Mouse (Mus musculus): Measurements from ENCODE around the gene Chl1.
A peak's percentile ranks its signal among the peaks of the same experiment; 100 is the strongest.

The Chl1 gene

GRCm38 (mm10) chr6:103665677-103666316 is 155.4 kb downstream of the Chl1 start:
- DNase-seq, result no peak

- DNase-seq, result peak; percentile 91
Observed at GRCm38 (mm10) chr6:103673111-103673510, 162.7 kb downstream of the Chl1 start.

- peak; percentile 97 for DNase-seq
Observed at GRCm38 (mm10) chr6:103674332-103674731, 163.9 kb downstream of the Chl1 start.

GRCm38 (mm10) chr6:103675145-103675544 is 164.8 kb downstream of the Chl1 start:
- DNase-seq, result no peak

- no peak for DNase-seq
Observed at GRCm38 (mm10) chr6:103676664-103677063, 166.3 kb downstream of the Chl1 start.

GRCm38 (mm10) chr6:103677072-103677471 is 166.7 kb downstream of the Chl1 start:
- no peak for DNase-seq

- DNase-seq, result peak; percentile 69
Observed at GRCm38 (mm10) chr6:103682854-103683574, 172.6 kb downstream of the Chl1 start.

- no peak for DNase-seq
Observed at GRCm38 (mm10) chr6:103692511-103692910, 182.1 kb downstream of the Chl1 start.

- DNase-seq, result no peak
Observed at GRCm38 (mm10) chr6:103697349-103698028, 187.1 kb downstream of the Chl1 start.

- no peak for DNase-seq
Observed at GRCm38 (mm10) chr6:103699482-103699881, 189.1 kb downstream of the Chl1 start.

DNA sequence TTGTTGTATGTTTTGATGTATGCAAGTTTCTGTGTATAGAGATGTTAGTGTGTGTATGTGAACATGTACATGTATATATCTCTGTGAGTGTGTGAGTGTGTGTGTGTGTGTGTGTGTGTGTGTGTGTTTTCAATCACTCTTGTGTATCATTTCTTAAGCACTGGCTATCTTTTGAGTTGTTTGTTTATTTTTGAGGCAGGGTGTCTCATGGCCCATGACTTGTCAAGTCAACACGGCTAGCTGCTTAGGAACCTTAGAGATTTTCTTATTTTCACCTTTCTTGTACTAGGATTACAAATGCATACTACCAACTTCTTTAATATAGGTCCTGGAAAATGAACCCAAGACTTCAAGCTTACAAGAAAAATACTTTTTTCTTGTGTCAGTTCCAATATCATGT is 189.5 kb downstream of the Chl1 start:
- no peak for DNase-seq

GRCm38 (mm10) chr6:103700336-103700735 is 189.9 kb downstream of the Chl1 start:
- no peak for DNase-seq

DNA sequence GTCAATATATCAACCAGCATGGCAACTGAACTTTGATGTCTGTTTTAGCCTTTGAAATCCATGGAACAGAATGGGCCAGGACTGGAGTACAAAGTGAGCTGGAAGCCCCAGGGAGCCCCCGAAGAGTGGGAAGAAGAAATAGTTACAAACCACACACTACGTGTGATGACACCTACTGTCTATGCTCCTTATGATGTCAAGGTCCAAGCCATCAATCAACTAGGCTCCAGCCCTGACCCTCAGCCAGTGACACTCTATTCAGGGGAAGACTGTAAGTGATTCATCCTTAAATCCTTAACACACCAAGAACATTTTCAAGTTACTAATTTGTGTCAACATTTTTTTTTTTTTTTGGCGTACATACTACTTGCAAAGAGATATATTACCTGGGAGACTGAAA is 196.0 kb downstream of the Chl1 start:
- DNase-seq, result no peak

DNA sequence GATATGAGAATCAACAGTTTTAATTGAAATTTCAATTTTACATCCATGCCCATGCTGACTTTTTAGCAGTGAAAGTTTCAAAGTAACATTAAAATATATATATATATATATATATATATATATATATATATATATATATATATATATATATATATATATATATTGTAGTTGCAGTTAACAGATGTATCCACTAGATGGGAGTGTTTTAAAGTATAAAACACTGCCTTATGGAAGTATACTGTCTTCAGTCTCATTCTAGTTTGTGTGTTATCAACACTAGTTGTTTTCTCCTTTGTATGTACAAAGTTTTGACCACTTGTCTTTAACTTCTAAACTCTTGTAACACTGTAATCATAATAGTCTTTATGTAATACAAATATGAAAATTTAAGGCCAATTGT is 228.9 kb downstream of the Chl1 start:
- DNase-seq, result no peak

DNA sequence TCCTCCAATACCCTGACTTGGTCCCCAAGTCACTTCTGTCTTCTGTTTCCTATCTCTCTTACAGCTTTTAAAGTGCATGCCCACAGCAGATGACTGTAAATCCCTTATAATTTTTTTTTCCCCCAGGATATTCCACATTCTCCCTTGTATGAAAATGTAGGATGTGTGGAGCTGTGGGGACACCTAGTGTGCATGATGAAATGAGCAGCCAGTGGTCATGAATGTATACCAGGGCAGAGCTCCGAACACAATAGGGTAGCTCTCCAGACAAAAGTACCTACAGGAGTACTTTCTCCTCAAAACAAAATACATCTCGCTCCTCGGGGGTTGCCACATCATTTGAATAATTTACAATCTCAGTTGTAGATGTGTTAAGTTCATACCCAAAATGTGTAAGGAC is 232.4 kb downstream of the Chl1 start:
- DNase-seq, result no peak

DNA sequence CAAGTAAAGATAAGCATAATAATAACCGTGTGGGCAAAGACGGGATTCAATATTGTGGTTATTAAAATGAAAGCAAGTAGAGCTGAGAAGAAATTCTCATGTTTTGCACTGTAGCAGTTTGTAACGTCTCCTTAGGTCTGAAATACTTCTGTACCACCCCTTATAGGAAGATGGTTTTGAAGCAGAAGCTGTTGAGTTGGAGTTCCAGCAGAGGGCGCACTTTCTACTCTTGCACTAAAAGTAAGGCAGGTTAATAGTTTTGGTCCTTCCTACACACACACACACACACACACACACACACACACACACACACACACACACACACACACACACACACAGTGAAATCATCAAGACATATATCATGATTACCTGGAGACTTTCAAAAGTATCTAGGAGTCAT is 235.7 kb downstream of the Chl1 start:
- DNase-seq, result no peak

DNA sequence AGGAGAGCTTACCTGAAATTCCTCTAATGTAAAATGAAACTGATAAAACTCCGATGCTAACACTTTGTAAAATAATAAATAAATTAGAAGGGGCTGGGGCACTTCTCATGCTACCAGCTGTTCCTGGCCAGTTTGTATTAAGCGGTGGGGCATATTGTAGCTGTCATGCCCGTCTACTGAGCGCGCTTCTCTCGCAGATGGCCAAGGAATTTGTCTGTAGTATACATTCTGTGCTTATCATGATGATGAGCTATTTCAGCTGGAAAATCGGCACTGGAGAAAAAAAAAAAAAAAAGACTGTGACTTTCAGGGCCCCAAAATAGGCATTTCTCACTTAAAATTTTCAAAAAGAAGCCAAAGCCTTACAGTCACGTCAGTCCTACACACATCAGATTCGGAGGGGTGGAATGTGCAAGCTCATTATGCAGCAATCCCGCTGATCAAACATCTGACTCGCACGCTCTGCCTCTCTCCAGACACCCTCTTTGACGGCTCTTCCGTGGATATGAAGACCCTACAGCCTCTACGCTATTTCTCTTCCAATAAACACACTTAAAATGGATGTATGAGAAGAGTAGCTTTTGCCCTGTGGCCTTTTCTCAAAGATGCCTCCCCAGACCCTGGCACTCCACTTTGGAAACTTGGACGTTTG is 238.9 kb downstream of the Chl1 start:
- no peak for DNase-seq

DNA sequence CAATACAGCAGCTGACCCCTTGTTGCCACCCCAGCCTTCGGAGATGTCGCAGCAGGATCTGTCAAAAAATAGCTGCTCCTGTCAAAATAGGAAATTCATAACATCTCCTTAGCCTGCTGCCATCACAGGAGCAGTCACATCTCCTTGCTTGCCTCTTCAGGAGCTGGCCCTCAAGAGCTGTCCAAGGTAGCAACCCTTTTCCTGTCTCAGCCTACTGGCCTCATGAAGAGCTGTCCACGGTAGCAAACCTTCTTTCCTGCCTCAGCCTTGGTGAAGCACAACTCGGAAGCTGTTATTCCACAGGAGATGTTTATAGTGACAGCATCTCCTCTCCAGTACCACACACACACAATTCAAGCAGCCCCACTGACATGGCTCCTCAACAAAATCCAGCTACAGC is 243.5 kb downstream of the Chl1 start:
- DNase-seq, result no peak

DNA sequence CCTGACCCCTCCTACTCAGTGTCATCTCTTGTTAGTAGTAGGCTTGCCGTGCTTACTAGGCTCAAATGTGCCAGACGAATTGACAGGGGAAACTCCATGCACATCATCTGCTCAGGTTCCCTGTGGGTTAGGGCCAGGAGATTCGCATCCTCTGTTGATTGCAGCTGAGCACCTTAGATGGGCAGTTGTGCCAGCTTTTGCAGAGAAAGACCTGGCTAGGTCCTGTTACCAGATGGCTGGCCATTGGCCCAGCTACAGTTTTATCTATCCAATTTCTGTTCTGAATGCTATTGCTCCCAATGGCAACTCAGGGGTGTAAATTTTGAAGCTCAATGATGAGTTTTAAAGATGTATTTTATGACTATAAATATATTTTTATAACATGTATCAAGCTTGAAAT is 256.4 kb downstream of the Chl1 start:
- DNase-seq, result peak; percentile 1

GRCm38 (mm10) chr6:103781058-103781457 is 270.7 kb downstream of the Chl1 start:
- DNase-seq, result no peak

GRCm38 (mm10) chr6:103791077-103791632 is 280.8 kb downstream of the Chl1 start:
- no peak for DNase-seq

DNA sequence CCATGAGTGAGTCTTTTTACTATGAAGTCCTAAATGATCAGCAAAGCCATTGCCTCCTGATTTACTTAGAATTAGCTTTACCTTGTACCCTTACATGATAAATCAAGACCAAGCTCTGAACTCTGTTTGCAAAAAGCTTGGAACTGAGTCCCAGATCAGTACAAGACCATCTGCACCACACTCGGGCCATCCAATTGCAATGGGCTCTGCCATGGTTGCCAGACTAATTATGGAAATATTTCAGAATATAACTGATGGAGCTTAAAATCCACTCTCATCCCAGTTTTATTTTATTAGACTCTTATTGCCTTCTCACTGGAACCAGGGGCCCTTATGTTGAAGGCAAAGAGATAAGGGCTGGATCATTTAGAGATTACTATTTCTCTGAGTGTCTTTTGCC is 284.9 kb downstream of the Chl1 start:
- no peak for DNase-seq

Data from cerebellum, adult 9-11 months (tissue).